Mouse (Mus musculus) embryo, embryonic 10.5 days (tissue): ENCODE measurements at regions not wholly inside any gene's neighbourhood (a gene's known extent, or its start where the extent isn't known, plus 50 kb on each side); places are given as distances from the start of the nearest gene placed in this dataset.
"Not testable (repeated sequence)": the region's sequence is repeated elsewhere in the genome, so short reads cannot be mapped to it uniquely, and the experiment has no call there.

Experiments used
- DNase-seq: peaks from one replicate; pipeline ENCODE4 v3.0.0-alpha.2; 2015; ENCODE audit warnings: low spot score

DNA sequence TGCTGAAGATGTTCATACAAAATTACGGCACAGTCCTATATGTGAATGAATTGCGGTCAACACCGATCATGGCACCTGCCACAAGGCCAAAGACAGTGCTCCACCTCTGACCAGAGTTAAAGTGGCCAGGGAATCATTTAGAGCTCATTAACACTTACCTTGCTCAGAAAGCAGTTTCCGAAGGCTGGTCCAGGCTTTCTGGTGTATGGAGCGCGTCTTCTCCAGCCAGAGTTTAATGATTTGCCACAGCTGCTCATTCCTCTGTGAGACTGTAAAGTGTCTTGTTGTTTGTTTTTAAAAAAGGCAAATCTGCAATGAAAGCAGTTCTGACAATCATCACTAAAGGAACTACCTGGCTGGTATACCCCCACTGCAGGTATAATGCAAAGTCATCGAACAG, 256.7 kb downstream of the Nfkbiz start:
- DNase-seq: no peak

GRCm38 (mm10) chr16:55580827-55581226, 257.9 kb downstream of the Nfkbiz start:
- no peak for DNase-seq

GRCm38 (mm10) chr16:55578686-55579085, 260.0 kb downstream of the Nfkbiz start:
- DNase-seq: no peak

GRCm38 (mm10) chr16:55575609-55576283, 263.0 kb downstream of the Nfkbiz start:
- DNase-seq: not testable (repeated sequence)

GRCm38 (mm10) chr16:55571106-55571505, 267.6 kb downstream of the Nfkbiz start:
- no peak for DNase-seq

DNA sequence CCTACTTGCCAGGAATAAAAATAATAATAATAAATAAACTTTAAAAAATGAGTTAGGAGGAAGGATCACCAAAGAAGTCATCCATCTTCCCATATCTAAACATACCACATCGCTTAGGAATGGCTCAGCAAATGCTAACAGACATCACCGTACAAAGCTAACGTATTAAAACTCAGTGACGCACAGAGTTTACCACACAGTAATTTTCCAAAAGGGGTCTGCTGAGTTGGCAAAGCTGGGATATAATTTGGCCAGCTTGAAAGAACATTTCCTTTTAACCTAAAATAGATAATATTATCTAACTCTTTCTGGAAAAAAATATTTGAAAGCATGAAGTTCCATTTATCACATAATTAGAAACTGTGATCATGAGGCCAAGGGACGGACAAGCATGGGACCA, 268.6 kb downstream of the Nfkbiz start:
- DNase-seq: no peak

DNA sequence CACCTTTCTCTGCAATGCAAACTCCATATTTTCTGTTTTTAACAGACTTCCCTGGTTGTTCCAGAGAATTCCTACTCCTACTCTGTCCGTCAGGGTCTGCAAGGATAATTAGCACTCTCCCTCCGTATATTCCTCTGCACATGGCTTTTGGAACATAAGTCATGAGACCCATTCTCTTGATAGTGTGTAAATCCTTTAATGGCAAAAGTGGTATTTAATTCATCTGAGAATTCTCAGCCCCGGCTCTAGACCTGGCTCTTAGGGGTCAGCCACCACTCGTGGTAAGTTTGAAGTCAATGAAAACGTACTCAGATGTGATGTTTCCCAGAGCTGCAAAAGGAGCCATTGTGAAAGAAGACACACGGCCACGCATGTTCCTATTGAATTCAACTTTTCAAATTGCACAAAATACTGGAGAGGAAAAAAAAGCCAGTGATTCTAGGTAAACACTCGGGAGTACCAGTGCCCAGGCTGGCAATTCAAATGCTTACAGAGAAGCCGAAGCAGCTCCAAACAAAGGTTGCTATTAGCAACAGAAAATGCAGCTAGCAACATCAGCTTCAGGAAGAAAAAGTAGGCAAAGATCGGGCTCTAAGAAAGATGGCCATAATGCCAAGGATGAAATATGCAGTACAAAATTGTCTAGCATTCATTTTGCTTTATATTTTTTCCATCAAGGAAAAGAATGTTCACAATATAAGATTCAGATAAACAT, 258.2 kb upstream of the Zpld1 start:
- DNase-seq: peak; percentile 57

GRCm38 (mm10) chr16:55555224-55555623, 257.4 kb upstream of the Zpld1 start:
- no peak for DNase-seq

- DNase-seq: no peak
Observed at GRCm38 (mm10) chr16:55553896-55554295, 256.1 kb upstream of the Zpld1 start.

- DNase-seq: no peak
Observed at GRCm38 (mm10) chr16:55551348-55551747, 253.6 kb upstream of the Zpld1 start.

- DNase-seq: peak; percentile 59
Observed at GRCm38 (mm10) chr16:55550649-55551312, 253.0 kb upstream of the Zpld1 start.

- no peak for DNase-seq
Observed at GRCm38 (mm10) chr16:55547095-55547494, 249.3 kb upstream of the Zpld1 start.

DNA sequence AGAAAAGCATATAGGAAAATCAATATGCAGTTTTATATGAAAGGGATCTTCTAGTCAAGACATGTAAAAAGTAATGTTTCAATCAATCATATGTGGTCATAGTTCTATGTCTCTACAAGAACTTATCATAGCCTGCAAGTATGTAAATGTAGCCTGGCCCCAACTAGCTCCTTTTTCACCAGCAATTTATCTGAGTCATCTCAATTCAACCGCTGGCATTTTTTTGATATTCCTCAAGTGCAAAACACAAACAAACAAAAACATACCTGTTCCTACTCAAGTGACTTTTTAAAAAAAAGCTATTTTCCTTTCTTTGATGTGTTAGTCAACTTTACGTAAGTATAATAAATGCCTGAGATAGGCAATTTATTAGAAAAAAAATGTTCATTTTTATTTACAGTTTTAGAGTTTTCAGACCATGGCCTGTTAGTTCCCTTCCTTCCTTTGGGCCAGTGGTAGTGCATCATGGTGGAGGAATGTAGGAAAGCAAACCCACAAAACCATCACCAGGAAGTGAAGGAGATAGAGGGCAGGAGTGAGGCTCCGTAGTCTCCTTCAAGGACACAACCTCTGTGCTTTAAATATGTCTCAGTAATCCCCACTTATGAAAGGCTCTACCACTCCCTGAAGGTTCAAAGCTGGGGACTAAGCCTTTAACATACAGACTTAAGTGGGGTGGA, 242.7 kb upstream of the Zpld1 start:
- no peak for DNase-seq

DNA sequence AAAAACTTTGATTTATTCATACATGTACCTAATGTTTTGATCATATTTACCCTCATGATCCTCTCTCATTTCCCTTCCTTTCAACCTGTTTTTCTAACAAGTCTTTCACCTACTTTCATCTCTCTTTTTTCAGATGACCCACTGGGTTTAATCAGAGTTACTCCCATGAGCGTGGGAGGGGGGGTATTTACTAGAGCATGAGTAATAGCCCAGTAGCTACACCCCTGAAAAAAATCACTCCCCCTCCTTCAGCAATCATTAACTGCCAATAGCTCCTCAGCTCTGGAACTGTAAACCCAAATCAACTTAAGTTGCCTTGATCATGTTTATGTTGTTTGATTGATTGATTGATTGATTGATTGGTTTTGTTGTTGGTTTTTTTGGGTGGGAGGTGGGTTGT, 241.4 kb upstream of the Zpld1 start:
- no peak for DNase-seq

GRCm38 (mm10) chr16:55537548-55537947, 239.8 kb upstream of the Zpld1 start:
- DNase-seq: no peak

- DNase-seq: no peak
Observed at GRCm38 (mm10) chr16:55532686-55533085, 234.9 kb upstream of the Zpld1 start.

GRCm38 (mm10) chr16:55530844-55531243, 233.1 kb upstream of the Zpld1 start:
- no peak for DNase-seq

DNA sequence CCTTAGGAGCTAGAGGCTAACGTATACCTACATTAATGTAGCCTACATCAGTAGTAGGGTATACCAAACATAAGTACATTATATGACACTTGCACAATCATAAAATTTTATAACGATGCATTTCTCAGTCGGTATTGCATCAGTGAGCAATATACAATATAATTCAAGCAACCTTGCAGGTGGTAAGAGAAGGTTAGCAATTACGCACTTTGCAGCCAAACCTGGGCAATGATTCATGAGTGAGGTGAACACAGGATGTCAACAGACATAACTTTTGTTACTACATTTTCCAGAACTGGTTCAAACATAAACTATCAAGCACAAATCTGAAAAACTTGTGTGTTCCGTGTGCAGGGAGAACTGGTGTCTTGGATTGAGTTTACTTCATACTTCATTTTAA, 229.9 kb upstream of the Zpld1 start:
- DNase-seq: no peak

GRCm38 (mm10) chr16:55526230-55526842, 228.6 kb upstream of the Zpld1 start:
- no peak for DNase-seq

GRCm38 (mm10) chr16:55523264-55523663, 225.5 kb upstream of the Zpld1 start:
- no peak for DNase-seq

- DNase-seq: no peak
Observed at GRCm38 (mm10) chr16:55522283-55522682, 224.5 kb upstream of the Zpld1 start.

- DNase-seq: no peak
Observed at GRCm38 (mm10) chr16:55521421-55521971, 223.7 kb upstream of the Zpld1 start.
